Comparison of ENCODE assay signal across 27 mouse cellular contexts in the genomic region with DNA sequence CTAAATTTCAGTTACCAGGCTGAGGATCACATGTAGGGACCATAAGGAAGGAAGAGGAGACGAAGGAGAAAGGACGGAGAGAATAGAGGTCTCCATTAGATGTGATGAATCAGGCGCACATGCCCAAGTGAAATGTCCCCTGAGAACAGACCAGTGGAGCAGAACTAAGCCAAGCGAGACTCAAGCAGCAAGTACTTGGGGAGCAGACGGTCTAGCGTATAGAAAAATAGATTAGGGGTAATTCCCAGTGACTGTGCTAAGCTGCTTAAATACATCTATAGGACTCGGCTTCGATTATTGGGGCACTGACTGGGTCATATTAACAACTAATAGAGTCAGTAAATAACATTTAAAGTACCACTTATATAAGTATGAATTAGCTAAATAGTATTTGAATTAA. TPM values are rescaled to one million over a fixed set of nuclear protein-coding genes. Genes with fewer than 3 reads are reported as not detected.
A peak's percentile ranks its signal among the peaks of the same experiment; 100 is the strongest.
DNase-seq lines count a peak whose midpoint lies in the region; ATAC-seq lines count a peak whose summit lies in the region.
"Had no signal": no experiment of that assay in that cellular context is flagged by ENCODE, and none has a peak within 500 bp of the region (broad histone marks: within the 10 kb centered on the region; RNA-seq: fewer than 3 reads in every experiment).

No protein-coding gene starts in this region.

- ATAC-seq in midbrain, embryonic 16.5 days: no peak
- ATAC-seq: activated CD4-positive, CD25-positive, alpha-beta regulatory T cell, adult 4 months; forebrain, embryonic 14.5 days; forebrain, embryonic 16.5 days; Patski had no signal

- no peak overlapping the region for H3K9ac ChIP-seq in midbrain, embryonic 16.5 days (ENCODE audit: low read depth, low read length)
- H3K9ac ChIP-seq: embryonic facial prominence, embryonic 13.5 days; embryonic facial prominence, embryonic 15.5 days; forebrain, embryonic 12.5 days had no signal

- H3K4me2 ChIP-seq in midbrain, embryonic 16.5 days (ENCODE audit: low read length): no peak overlapping the region
- H3K4me2 ChIP-seq: embryonic facial prominence, embryonic 13.5 days; embryonic facial prominence, embryonic 15.5 days; forebrain, embryonic 12.5 days had no signal

- DNase-seq in midbrain, embryonic 10.5 days (ENCODE audit: low spot score): peak; percentile 28
- peak; percentile 69 for DNase-seq in retina, adult 2 months (ENCODE audit: low read depth, low spot score)
- peak; percentile 62 for DNase-seq in retina, postnatal 1 day
- peak; percentile 10 for DNase-seq in splenic B cell, adult 2 months (ENCODE audit: low read depth, low spot score)
- DNase-seq in thymus, postnatal 10 days (ENCODE audit: low spot score in 2 of 2): no peak
- DNase-seq in adrenal gland, postnatal 4 days (ENCODE audit: low spot score in 2 of 2): no peak
- DNase-seq in limb, embryonic 10.5 days (ENCODE audit: low spot score): no peak
- DNase-seq: adrenal gland, adult 8-10 months; adrenal gland, postnatal 14 days; adrenal gland, postnatal 36 days; cerebellum, adult 11 months; cerebellum, adult 18-20 months; cerebellum, adult 8-10 months; cerebellum, adult 9-11 months; cerebellum, postnatal 14 days; cerebellum, postnatal 36 days had no signal

- no peak overlapping the region for H3K27ac ChIP-seq in midbrain, embryonic 10.5 days (replicated peaks)
- no peak overlapping the region for H3K27ac ChIP-seq in midbrain, embryonic 16.5 days (ENCODE audit: low read length)
- H3K27ac ChIP-seq in limb, embryonic 10.5 days: no peak overlapping the region
- H3K27ac ChIP-seq: embryonic facial prominence, embryonic 13.5 days; embryonic facial prominence, embryonic 15.5 days; forebrain, embryonic 10.5 days; forebrain, embryonic 12.5 days had no signal

- no peak overlapping the region for H3K4me3 ChIP-seq in midbrain, embryonic 10.5 days
- no peak overlapping the region for H3K4me3 ChIP-seq in midbrain, embryonic 16.5 days (ENCODE audit: low read depth, low read length)
- no peak overlapping the region for H3K4me3 ChIP-seq in limb, embryonic 10.5 days
- H3K4me3 ChIP-seq: embryonic facial prominence, embryonic 13.5 days; embryonic facial prominence, embryonic 15.5 days; erythroblast, embryonic 14.5 days; forebrain, embryonic 10.5 days; forebrain, embryonic 12.5 days had no signal

- 33% methylated on average over 8 of the region's 8 CpGs for WGBS in midbrain, embryonic 10.5 days
- WGBS in midbrain, embryonic 16.5 days: 21% methylated on average over 8 of the region's 8 CpGs
- WGBS in limb, embryonic 10.5 days: 91% methylated on average over 8 of the region's 8 CpGs

- peaks cover 4% of the 10 kb centered on the region; the same call in 1 of the 2 replicates for H3K4me1 ChIP-seq in midbrain, embryonic 10.5 days
- no peaks in the 10 kb centered on the region for H3K4me1 ChIP-seq in midbrain, embryonic 16.5 days (ENCODE audit: control insufficient read depth, insufficient read depth, low read length)
- H3K4me1 ChIP-seq in limb, embryonic 10.5 days: no peaks in the 10 kb centered on the region
- H3K4me1 ChIP-seq: forebrain, embryonic 12.5 days had no signal

- H3K9me3 ChIP-seq in midbrain, embryonic 10.5 days (replicated peaks): no peaks in the 10 kb centered on the region
- H3K9me3 ChIP-seq in midbrain, embryonic 16.5 days (replicated peaks; ENCODE audit: control insufficient read depth, low read length, poor library complexity, severe bottlenecking): no peaks in the 10 kb centered on the region
- no peaks in the 10 kb centered on the region for H3K9me3 ChIP-seq in limb, embryonic 10.5 days (replicated peaks)
- H3K9me3 ChIP-seq: embryonic facial prominence, embryonic 13.5 days; embryonic facial prominence, embryonic 15.5 days; forebrain, embryonic 10.5 days; forebrain, embryonic 12.5 days; G1E had no signal

- H3K27me3 ChIP-seq in midbrain, embryonic 10.5 days (ENCODE audit: low read depth, poor library complexity, severe bottlenecking): peaks cover 21% of the 10 kb centered on the region
- no peaks in the 10 kb centered on the region for H3K27me3 ChIP-seq in midbrain, embryonic 16.5 days (ENCODE audit: control insufficient read depth, insufficient read depth, low read depth, low read length)
- H3K27me3 ChIP-seq in splenic B cell, adult 2 months (ENCODE audit: control insufficient read depth, insufficient read depth, low read length, poor library complexity, severe bottlenecking): no peaks in the 10 kb centered on the region; the same call in 1 of the 2 replicates
- no peaks in the 10 kb centered on the region for H3K27me3 ChIP-seq in limb, embryonic 10.5 days (ENCODE audit: low read depth, poor library complexity, severe bottlenecking)
- H3K27me3 ChIP-seq: embryonic facial prominence, embryonic 13.5 days; embryonic facial prominence, embryonic 15.5 days; forebrain, embryonic 12.5 days; Patski had no signal

- no peaks in the 10 kb centered on the region for H3K36me3 ChIP-seq in midbrain, embryonic 10.5 days
- H3K36me3 ChIP-seq in midbrain, embryonic 16.5 days (ENCODE audit: control insufficient read depth, insufficient read depth, low read length): no peaks in the 10 kb centered on the region
- H3K36me3 ChIP-seq in splenic B cell, adult 2 months (ENCODE audit: control insufficient read depth, insufficient read depth, low read length, poor library complexity, severe bottlenecking): no peaks in the 10 kb centered on the region
- no peaks in the 10 kb centered on the region for H3K36me3 ChIP-seq in limb, embryonic 10.5 days
- H3K36me3 ChIP-seq: embryonic facial prominence, embryonic 13.5 days; embryonic facial prominence, embryonic 15.5 days; forebrain, embryonic 10.5 days; forebrain, embryonic 12.5 days; G1E had no signal

RNA-seq across cellular contexts. Expression of gene Spata1, which starts 4.6 kb away (rescaled TPM):
- polyA plus RNA-seq in midbrain, embryonic 10.5 days (2016; fragmentation: Nextera tagmentation; extraction: Ambion mirVana): 4.7 and 5.8 TPM in 2 replicates
- 4.6 TPM in 2 replicates for polyA plus RNA-seq in midbrain, embryonic 16.5 days (2015; fragmentation: Nextera tagmentation; extraction: Ambion mirVana)
- total RNA-seq in adrenal gland, postnatal 4 days (2021): 1 to 10 TPM; 4.3 TPM
- 3.9 and 6.8 TPM in 2 replicates for polyA plus RNA-seq in limb, embryonic 10.5 days (2016; fragmentation: Nextera tagmentation; extraction: Ambion mirVana)
- polyA plus RNA-seq: erythroblast, embryonic 14.5 days had no signal

RNA-seq across cellular contexts. Expression of gene Gng5, which starts 4.7 kb away (rescaled TPM):
- 1,116 and 1,275 TPM in 2 replicates for polyA plus RNA-seq in midbrain, embryonic 10.5 days (2016; fragmentation: Nextera tagmentation; extraction: Ambion mirVana)
- 256 and 276 TPM in 2 replicates for polyA plus RNA-seq in midbrain, embryonic 16.5 days (2015; fragmentation: Nextera tagmentation; extraction: Ambion mirVana)
- 100 to 1,000 TPM; 218 to 228 TPM for total RNA-seq in adrenal gland, postnatal 4 days (2021)
- 1,264 and 1,383 TPM in 2 replicates for polyA plus RNA-seq in limb, embryonic 10.5 days (2016; fragmentation: Nextera tagmentation; extraction: Ambion mirVana)

RNA-seq across cellular contexts. Expression of gene Rpf1, which starts 26.3 kb away (rescaled TPM):
- polyA plus RNA-seq in midbrain, embryonic 10.5 days (2016; fragmentation: Nextera tagmentation; extraction: Ambion mirVana): 66.4 and 72.7 TPM in 2 replicates
- polyA plus RNA-seq in midbrain, embryonic 16.5 days (2015; fragmentation: Nextera tagmentation; extraction: Ambion mirVana): 37.4 and 39.9 TPM in 2 replicates
- 10 to 100 TPM; 39.8 to 40.4 TPM for total RNA-seq in adrenal gland, postnatal 4 days (2021)
- 63.9 and 72.4 TPM in 2 replicates for polyA plus RNA-seq in limb, embryonic 10.5 days (2016; fragmentation: Nextera tagmentation; extraction: Ambion mirVana)

RNA-seq across cellular contexts. Expression of gene Ctbs, which starts 45.3 kb away (rescaled TPM):
- 5.7 and 6.6 TPM in 2 replicates for polyA plus RNA-seq in midbrain, embryonic 10.5 days (2016; fragmentation: Nextera tagmentation; extraction: Ambion mirVana)
- polyA plus RNA-seq in midbrain, embryonic 16.5 days (2015; fragmentation: Nextera tagmentation; extraction: Ambion mirVana): 4.3 and 4.4 TPM in 2 replicates
- total RNA-seq in adrenal gland, postnatal 4 days (2021): 10 to 100 TPM; 16.9 to 21.7 TPM
- 3.3 and 4.7 TPM in 2 replicates for polyA plus RNA-seq in limb, embryonic 10.5 days (2016; fragmentation: Nextera tagmentation; extraction: Ambion mirVana)

Comparison
In these comparisons a context has a peak if more than half of its experiments do, and no peak if none do; other contexts are left out.
1. DNase-seq: peak in midbrain, embryonic 10.5 days (single experiment), retina, adult 2 months (single experiment), retina, postnatal 1 day (single experiment) and splenic B cell, adult 2 months (single experiment); none in thymus, postnatal 10 days (0 of 2), adrenal gland, postnatal 4 days (0 of 2) and limb, embryonic 10.5 days (single experiment).